Mouse (Mus musculus) neutrophil, adult 83 days (primary cell): ENCODE data around the gene Gm6502. TPM values are rescaled to one million over a fixed set of nuclear protein-coding genes. Genes with fewer than 3 reads are reported as not detected.

Experiments
- total RNA-seq, 2 experiments: library from RNA; stranded (reverse); gene quantifications; one replicate each; pipeline ENCODE4 v1.2.4; 2023

The Gm6502 gene
- not detected for total RNA-seq

GRCm38 (mm10) chr5:94314135-94314534 is at the start of gene Gm6502:
Gm6502 (plus strand) TSS chr5:94314435.

GRCm38 (mm10) chr5:94306696-94307095 is 7.5 kb upstream of the Gm6502 start, which contains the start of gene A430089I19Rik:
A430089I19Rik (minus strand) TSS chr5:94306796.

GRCm38 (mm10) chr5:94339449-94339848 is 25.2 kb downstream of the Gm6502 start, which contains the start of gene AA792892:
AA792892 (plus strand) TSS chr5:94339749.

Other genes with a start within 250 kb of the Gm6502 start
- not detected for gene BC061212, start 243.9 kb upstream of the Gm6502 start, total RNA-seq
- gene Gm6351, start 238.1 kb upstream of the Gm6502 start, total RNA-seq, result not detected
- not detected for gene Gm3106, start 96.4 kb upstream of the Gm6502 start, total RNA-seq
- gene A430089I19Rik, start 7.6 kb upstream of the Gm6502 start, total RNA-seq, result not detected
- gene AA792892, start 25.3 kb downstream of the Gm6502 start, total RNA-seq, result not detected
- not detected for gene Gm7682, start 131.3 kb downstream of the Gm6502 start, total RNA-seq
- gene Gm3139, start 211.9 kb downstream of the Gm6502 start, total RNA-seq, result not detected